Mouse (Mus musculus) CH12.LX (cell line): Measurements from ENCODE around the gene Reln.

Source experiments
- BHLHE40 ChIP-seq: IDR thresholded peaks from 2 replicates; pipeline ENCODE4 v1.6.1; 2011; ENCODE audit warnings: mild to moderate bottlenecking, low read depth, low read length, improper control_type of control experiment
- CHD1 ChIP-seq: IDR thresholded peaks from 2 replicates; pipeline ENCODE4 v1.6.1; 2012; ENCODE audit warnings: low read depth, low read length, improper control_type of control experiment, inconsistent platforms
- CHD2 ChIP-seq: IDR thresholded peaks from 2 replicates; pipeline ENCODE4 v1.6.1; 2011; ENCODE audit warnings: low read length, improper control_type of control experiment
- CTCF ChIP-seq, 2 experiments: IDR thresholded peaks in 1 of 2; conservative IDR thresholded peaks in 1 of 2; 2 replicates each; pipeline ENCODE4 v1.5.1; 2011 to 2012; ENCODE audit warnings: low read depth in 2 of 2, low read length in 2 of 2, improper control_type of control experiment in 1 of 2, inconsistent platforms in 1 of 2, mild to moderate bottlenecking in 1 of 2, moderate library complexity in 1 of 2
- EP300 ChIP-seq: IDR thresholded peaks from 2 replicates; pipeline ENCODE4 v1.6.1; 2011; ENCODE audit warnings: low read length, improper control_type of control experiment
- ETS1 ChIP-seq: conservative IDR thresholded peaks from 2 replicates; pipeline ENCODE4 v1.6.1; 2012; ENCODE audit warnings: low read depth, mild to moderate bottlenecking, inconsistent platforms, low read length, improper control_type of control experiment, moderate library complexity
- GABPA ChIP-seq: IDR thresholded peaks from 2 replicates; pipeline ENCODE4 v1.6.1; 2012; ENCODE audit warnings: low read depth, low read length, improper control_type of control experiment, inconsistent platforms; ENCODE audit not compliant: insufficient replicate concordance
- JUND ChIP-seq: conservative IDR thresholded peaks from 2 replicates; pipeline ENCODE4 v1.6.1; 2011; ENCODE audit warnings: low read depth, low read length, improper control_type of control experiment
- MAFK ChIP-seq: IDR thresholded peaks from 2 replicates; pipeline ENCODE4 v1.6.1; 2011; ENCODE audit warnings: low read length, improper control_type of control experiment; ENCODE audit not compliant: insufficient replicate concordance
- NRF1 ChIP-seq: IDR thresholded peaks from 2 replicates; pipeline ENCODE4 v1.6.1; 2014; ENCODE audit warnings: low read depth, mild to moderate bottlenecking, inconsistent platforms, low read length, improper control_type of control experiment, moderate library complexity
- POLR2A ChIP-seq: IDR thresholded peaks from 2 replicates; pipeline ENCODE4 v1.6.1; 2011; ENCODE audit warnings: low read depth, mild to moderate bottlenecking, improper control_type of control experiment, low read length
- POLR2AphosphoS2 ChIP-seq: IDR thresholded peaks from 2 replicates; pipeline ENCODE4 v1.6.1; 2011; ENCODE audit warnings: low read depth, low read length, improper control_type of control experiment
- UBTF ChIP-seq: IDR thresholded peaks from 2 replicates; pipeline ENCODE4 v1.6.1; 2012; ENCODE audit warnings: low read depth, mild to moderate bottlenecking, inconsistent platforms, low read length, improper control_type of control experiment, moderate library complexity
- USF2 ChIP-seq: conservative IDR thresholded peaks from 2 replicates; pipeline ENCODE4 v1.6.1; 2011; ENCODE audit warnings: low read depth, low read length, improper control_type of control experiment

DNA sequence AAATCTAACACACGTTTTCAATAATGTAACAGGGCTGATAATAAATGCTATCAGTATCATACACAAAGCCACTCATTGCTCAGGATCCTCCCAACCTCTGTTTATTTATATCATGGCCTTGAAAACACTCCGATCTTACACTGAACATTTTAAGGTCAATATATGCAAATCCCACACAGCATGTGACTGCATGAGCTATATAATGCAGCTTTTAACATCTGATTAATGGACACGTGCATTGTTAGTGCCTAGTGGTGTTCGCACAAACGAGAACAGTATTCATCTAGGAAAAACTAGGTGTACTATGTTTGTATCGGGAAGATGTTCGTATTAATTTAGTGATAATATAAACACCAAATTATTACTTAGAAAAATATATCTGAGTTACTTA is 395.0 kb downstream of the Reln start:
- TF ChIP-seq UBTF (no peak), USF2 (no peak), CTCF (conservative IDR thresholded peaks at IDR 0.05 in 1 of 2, IDR thresholded peaks at IDR 0.05 in 1 of 2; ENCODE audit: low read depth in 2 of 2, low read length in 2 of 2) (no peak), POLR2A (no peak), EP300 (no peak), ETS1 (no peak), BHLHE40 (no peak), GABPA (no peak), JUND (no peak), CHD2 (no peak), CHD1 (no peak), MAFK (no peak), POLR2AphosphoS2 (no peak), NRF1 (no peak)
